Mouse (Mus musculus) cerebellum, adult 9-10 months (tissue): ENCODE results near the gene Gpr83.

ENCODE experiments used
- DNase-seq: peaks from one replicate; pipeline ENCODE4 v3.0.0; 2022

Gene Gpr83

DNA sequence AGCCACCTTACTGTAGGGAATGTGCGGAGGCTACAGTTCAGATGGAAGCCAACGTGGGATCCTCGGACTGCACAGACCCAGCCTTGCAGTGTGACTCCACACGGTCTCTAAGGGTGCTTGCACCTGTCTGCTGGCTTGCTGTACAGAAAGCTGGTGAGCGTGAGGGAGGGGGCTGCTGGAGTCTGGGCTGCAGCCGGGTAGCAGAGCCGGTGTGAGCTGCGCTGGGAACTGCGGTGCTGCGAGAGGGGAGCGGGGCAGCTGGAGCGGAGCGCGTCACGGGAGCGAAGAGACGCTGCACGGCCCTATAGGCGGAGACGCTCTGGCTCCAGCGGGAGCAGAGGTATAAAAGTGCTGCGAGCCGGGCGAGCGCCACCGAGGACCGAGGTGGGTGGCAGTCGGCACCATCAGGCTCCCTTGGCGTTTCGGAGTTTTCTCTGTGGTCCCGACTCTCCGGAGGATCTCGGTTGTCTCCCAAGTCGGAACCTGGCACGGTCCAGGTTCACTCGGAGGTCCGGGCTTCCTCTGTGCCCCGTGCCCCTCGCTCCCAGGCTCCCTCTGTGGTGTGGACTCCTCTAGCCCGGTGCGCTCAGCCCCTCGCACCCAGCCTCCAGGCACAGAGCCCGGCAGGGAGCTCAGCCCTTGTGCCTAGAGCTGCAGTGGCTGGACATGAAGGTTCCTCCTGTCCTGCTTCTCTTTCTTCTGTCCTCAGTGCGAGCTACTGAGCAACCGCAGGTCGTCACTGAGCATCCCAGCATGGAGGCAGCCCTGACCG is at the start of gene Gpr83:
Gene Gpr83, plus strand, starts transcription at position 343 of the 772 bp plus-strand sequence.
- DNase-seq = no peak

GRCm38 (mm10) chr9:14821396-14821795 is 38.6 kb upstream of the Gpr83 start:
- DNase-seq = no peak

DNA sequence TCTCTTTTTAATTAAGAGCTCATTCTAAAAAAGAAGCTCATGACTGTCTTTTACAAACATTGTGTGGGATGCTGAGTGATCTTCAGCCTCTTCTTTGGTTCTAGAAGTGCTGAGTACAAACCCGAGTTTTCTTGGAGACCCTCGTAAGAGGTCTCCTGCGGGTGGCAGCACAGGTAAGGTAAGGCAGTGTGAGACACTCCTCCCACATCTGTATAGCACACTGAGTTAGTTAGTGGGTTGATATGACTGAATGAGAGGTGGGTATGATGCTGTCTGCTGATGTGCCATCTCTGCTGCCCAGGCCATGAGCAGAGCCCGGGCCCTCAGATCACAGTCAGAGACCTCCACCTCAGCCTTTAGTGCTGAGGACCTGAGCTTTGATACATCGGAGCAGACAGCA is 35.2 kb upstream of the Gpr83 start:
- no peak for DNase-seq

DNA sequence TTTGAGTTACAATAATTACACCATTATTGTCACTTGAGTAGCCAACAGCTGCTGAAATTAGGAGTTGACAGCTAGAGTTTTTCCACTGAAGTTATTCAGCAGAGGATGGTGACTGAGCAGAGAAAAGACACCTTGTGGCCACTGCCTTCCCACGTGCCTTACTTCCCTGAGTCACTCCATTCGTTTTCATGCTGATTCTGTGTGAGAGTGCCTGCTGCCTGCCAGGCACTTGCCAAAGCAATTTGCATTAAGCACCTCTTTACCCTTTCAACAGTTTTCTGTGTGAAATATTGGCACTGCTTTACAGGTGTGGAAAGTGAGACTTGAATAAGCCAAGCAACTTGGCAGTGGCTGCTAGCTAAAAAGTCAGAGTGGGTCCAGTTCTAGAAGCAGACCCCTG is 32.1 kb upstream of the Gpr83 start:
- DNase-seq = no peak

DNA sequence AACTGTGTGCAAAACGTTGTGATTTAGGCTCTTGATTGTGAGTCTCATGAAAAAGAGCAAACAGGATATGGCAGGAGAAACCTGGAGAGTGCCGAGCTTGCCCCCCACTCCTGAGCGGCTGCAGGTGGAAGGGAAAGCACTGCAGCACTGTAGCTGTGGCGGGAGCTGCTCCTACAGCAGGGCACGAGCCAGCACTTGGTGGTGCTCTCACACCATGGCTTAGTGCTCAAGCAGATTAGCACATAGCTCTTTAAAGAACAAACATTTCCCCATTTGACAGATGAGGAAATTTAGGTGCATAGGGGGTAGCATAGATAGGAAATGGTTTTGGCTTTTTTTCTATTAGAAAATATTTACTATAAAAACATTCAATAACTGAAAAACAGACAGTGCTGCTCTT is 28.0 kb upstream of the Gpr83 start:
- no peak for DNase-seq

DNA sequence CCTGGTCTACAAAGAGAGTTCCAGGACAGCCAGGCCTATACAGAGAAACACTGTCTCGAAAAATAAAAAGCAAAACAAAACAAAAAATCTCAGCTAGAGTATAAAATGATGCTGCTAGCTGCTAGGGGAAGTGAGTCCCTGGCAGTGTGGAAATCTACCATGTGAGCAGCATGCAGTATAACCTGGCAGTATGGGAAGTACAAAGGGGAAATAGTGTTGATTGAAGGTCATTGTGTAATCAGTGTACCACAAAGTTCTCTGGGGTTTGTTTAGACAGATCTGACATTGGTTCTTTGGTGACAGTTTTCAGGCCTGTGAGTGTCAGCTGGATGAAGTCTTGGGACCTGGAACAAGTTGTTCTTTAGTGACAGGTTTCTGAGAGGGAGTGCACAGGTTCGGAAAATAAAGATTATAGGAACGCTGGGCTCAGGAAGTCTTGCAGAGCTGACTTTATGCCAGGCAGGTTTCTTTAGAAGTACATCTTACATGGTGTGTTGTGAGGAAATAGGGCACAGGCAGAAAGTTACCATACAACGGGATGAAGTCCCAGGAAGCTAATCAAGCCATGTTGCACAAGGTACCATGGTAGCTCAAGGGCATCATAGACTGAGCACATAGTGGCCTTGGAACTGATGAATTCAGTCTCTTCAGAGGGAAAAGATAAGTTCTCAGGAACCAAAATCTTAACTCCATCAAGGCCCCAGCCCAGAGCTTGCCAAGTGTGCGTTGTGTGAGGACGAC is 24.5 kb upstream of the Gpr83 start:
- no peak for DNase-seq

- DNase-seq = no peak
These were observed 20.5 kb upstream of the Gpr83 start for GRCm38 (mm10) chr9:14839527-14839926.

- no peak for DNase-seq
These were observed 20.0 kb upstream of the Gpr83 start for GRCm38 (mm10) chr9:14839970-14840369.

DNA sequence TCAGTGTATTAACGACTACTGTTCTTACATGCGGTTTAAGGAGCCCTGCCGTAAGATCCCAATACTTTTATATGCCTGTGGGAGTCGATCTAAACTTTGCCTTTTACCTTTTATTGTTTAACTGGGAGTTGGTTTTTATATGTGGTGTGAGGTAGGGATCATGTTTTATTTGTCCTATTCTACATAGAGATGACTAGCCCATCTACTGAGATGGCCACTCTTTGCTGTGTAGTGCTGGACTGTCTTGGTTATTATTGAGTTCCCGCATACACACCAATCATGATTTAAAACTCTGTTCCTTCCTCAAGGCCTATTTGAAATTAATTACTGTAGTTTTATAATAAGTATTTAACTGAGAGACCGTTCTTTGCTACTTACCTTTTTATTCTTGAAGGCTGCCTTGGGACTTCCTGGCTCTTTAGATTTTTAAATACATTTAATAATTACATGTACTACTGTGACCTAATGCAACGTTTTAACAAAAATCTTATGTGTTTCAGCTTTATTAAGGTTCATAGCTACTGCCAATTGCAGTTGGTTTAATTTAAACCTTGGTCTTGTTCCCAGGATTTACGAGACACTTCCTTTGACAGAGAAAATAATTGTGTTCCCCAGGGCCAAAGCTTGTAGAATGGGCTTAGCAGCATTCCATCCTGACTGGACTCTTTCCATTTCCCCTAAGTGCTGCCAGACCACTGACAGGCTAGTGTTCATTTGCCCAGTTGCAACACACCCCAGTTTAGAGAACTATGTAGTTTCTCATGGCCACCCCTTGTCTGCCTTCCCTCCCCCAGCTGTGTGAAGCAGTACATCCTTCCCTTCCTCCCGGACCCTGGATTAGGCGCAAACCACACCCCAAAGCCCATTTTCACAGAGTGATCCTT is 17.9 kb upstream of the Gpr83 start:
- DNase-seq = no peak

DNA sequence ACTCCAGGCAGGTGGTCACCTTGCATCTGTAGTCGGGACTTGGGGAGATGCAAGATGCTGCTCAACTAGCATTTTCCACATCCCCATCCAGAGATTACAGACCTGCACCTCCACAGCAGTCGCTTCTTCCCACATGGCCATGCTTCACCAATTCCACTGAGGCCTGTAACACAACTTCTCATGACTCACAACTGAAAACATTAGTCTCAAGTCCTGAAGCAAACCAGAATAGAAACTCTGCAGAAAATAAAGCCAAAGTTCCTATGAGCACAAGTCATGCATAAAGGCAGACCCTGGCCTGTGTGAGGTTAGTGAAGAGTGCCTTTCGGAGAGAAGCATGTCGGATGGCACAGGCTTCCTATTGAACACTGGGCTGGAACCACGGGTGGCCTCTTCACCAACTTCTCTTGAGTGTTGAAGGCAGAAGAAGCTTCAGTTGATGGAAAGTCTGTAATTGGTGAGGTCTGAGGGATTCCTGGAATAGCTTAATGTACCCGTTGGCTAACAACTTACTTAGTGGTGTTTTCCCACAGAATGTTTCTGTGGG is 16.6 kb upstream of the Gpr83 start:
- no peak for DNase-seq

GRCm38 (mm10) chr9:14843901-14844300 is 16.1 kb upstream of the Gpr83 start:
- no peak for DNase-seq

DNA sequence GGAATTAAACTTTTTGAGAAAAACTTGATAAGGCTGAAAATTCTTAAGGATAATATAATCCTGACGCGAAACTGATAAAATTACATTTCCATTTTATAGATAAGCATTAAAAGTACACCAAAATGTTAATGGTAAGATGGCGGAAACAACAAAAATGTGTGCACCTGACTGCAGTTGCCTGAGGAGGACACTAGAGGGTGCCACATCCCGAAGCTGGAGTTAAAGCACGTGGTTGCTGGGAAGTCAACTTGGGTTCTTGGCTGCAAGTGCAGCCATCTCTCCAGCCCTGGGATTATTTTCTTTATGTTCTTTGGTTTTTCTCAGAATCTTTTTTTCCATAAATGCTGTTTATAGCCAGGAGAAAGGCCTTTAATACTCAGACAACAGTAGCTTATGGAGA is 13.6 kb upstream of the Gpr83 start:
- DNase-seq = no peak

DNA sequence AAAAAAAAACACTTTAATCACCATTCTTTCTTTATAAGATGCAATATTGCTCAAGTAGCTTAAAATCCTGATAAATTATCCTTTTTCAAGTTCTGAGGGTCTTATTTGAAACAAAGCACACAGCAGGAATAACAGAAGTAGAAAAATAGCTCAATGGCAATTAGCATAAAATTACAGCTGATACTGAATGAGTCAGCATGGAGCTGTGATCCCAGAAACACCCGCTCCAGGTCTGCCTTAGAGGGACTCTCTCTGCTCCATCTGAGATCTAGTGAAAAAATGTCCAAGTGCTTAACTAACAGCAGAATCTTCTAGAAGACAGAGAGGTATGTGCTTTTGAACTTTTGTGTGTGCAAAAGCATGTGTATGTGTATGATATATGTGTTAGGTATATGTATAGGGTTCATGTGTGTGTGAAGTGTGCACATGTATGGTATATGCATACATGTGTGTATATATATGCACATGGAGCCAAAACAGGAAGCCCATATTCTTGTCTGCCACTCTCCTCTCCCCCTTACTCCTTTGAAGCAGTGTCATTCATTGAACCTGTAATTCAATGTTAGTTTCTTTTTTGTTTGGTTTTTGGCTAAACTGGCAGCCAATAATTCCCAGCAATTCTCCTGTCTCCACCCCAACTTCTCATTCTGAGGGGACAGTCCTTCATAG is 11.6 kb upstream of the Gpr83 start:
- no peak for DNase-seq

DNA sequence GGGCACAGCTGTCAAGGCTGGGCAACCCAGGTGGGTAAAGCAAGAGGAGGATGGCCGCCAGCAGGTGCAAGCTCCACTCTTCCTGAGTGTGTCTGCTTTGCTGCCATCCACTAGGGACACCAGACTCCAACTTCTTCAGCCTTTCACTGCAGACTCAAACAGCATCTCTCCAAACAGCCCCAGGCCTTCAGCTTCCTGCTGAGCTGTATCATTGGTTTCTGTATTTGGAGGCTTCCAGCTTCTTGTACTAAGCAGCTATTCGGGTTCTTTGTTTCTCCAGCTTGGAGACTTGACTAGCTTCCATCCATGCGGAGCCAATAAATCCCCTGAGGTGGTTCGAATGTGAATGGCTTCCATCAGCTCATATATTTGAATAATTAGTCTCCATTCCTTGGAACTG is 5.4 kb upstream of the Gpr83 start:
- DNase-seq = no peak

DNA sequence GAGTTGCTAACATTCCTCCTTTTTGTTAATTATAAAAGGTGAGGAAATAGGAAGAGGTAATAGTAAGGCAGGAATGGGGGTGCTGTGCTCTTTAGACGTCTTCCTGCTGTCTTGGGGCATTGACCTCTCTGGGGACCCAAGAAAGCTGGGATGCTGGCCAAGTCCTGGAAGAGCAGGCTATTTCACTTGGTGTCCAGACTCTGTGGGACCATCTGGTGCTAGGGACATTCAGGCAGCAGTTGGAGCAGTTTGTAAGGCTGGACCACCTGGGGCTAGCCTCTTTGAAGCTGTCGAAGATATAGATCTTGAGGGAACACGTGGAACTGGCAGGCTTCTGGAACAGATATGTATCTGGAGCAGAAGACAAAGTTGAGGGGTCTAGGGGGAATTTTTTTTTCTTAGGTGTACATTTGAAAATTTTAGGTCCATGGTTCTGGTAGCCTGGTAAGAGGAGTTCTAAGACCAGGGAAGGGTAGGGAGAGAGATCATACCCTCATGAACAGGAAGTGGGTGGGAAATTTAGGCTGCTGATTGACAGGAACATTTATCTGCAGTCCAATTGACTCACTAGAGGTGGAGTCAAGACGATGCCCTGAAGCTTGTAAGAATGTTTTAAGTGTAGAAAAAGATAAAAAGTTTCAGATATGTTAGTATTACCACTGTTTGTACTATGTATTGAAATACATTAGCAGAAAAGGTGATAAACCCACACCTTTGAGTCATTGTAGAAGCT is 2.9 kb upstream of the Gpr83 start:
- peak; percentile 4 for DNase-seq

DNA sequence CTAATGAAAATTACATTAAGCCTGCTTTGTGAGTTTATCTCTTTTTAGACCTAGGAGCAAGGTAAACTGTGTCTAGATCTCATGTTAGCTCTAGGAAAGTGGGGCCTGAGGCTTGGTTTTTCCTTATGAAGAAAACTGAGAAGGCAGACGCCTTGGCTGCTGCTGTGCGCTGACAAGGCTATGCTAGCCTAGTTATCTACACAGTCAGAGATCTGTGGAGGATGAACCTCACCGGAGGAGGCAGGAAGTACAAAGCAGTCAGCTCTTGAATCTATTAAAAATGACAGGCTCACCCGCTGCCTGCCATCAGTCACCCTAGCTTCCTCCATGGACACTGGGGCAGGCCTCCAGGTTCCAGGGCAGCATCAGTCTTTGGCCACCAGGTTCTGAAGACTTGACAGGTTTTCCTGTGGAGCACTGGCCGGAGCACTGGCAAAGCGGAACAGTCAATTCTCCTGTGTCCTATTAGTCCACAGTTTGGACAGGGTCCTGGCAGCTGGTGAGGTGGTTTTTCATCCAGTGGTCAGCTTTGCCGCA is 1.8 kb upstream of the Gpr83 start:
- DNase-seq = no peak

GRCm38 (mm10) chr9:14858782-14859181 is 1.2 kb upstream of the Gpr83 start:
- DNase-seq = no peak

GRCm38 (mm10) chr9:14863126-14863525 is 3.1 kb downstream of the Gpr83 start:
- no peak for DNase-seq

GRCm38 (mm10) chr9:14864726-14865125 is 4.7 kb downstream of the Gpr83 start:
- no peak for DNase-seq

- peak; percentile 9 for DNase-seq
These were observed 6.9 kb downstream of the Gpr83 start for GRCm38 (mm10) chr9:14866957-14867356.

GRCm38 (mm10) chr9:14868326-14868725 is 8.3 kb downstream of the Gpr83 start:
- DNase-seq = no peak

GRCm38 (mm10) chr9:14870377-14870776 is 10.4 kb downstream of the Gpr83 start:
- DNase-seq = no peak
